Mouse (Mus musculus): ENCODE data around the gene Hdgfl2.

The Hdgfl2 gene

DNA sequence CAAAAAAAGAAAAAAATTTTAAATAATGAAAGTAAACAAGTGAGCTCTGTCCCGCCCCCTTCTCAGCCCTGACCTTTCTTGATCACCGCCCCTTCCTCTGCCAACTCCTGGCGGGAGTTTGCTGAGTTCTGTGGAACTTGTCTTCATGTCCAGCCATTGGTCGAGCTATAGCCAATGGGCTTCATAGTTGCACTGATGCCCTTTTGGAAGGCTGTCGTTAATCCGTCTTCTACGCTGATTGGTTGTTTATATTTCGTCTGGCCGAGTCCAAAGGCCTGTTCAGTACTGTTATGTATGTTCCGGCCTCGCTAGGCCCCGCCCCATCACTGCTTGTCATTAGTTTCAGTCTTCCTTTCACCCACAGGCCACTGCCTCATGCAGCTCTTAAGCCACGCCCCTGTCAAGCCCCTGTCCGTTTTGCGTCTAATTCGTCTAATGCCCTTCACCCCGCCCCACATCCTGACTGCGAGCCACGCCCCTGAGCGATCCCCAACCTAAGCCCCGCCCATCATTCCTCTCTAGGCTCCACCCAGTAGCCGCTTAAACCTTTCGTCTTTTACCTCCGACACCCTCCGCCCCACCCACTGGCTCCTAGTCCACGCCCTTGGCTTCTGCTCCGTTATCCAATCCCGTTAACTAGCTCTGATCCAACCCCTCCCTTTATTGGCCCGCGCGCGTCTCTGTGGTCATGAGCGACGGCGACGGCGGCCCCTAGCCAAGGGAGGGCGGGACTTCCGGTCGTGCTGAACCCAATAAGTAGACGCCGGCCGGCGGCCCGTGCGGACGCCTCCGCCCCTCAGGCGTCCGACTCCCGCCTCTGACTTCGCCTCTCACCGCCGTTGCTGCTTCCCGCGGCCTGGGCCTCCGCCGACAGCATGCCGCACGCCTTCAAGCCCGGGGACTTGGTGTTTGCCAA, at the start of gene Hdgfl2:
Hdgfl2 (plus strand) TSS at position 755 of the 916 bp plus-strand sequence.
- peak; percentile 99 for DNase-seq (ENCODE audit: low spot score)

DNA sequence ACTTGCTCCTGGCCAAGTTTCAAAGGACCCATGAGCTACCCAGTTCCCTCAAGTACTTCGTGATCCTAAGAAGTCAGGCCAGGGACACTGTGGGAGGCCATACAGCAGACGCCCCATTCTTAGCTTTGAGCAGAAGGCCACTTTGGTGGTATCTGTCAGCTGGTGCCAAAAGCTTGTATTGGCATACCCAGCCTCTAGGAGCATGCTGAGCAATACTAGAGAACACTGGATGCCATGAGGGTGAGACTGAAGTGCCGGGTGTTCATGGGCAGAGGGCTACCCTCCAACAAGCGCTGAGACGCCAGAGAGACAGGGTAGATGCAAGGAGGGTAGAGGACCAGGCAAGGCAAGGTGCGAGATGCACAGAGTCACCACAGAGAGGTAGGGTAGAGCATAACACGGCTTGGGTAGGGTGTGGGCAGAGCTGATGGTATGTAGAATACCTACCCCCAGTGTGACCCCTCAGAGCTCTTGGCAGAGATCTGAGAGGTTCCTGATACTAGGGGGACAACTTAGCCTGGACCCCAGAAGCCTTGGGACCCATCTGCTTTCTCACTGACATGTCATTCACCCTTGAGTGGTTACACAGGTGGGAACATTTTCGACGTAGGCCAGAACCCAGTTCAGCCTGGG, 49.1 kb upstream of the Hdgfl2 start:
- DNase-seq (ENCODE audit: low spot score): no peak

DNA sequence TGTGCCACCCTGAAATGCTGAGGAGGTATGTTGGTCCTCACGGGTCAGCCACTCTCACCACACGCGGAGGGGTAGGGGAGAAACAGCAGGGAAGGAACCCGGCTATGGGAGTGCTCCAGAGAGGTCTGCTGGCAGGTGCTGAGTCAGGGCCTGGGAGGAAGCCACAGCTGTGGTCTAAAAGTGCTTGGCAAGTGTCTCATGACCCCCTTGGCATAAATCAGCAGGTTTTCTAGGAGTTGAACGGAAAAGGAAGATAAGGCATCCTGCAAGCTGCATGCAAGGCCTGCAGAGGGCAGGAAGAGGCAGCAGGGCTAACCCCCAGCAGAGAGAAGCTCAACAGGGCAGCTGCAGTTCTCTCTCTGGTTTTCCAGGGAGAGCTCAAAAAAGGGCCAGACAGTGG, 48.5 kb upstream of the Hdgfl2 start:
- DNase-seq (ENCODE audit: low spot score): no peak

DNA sequence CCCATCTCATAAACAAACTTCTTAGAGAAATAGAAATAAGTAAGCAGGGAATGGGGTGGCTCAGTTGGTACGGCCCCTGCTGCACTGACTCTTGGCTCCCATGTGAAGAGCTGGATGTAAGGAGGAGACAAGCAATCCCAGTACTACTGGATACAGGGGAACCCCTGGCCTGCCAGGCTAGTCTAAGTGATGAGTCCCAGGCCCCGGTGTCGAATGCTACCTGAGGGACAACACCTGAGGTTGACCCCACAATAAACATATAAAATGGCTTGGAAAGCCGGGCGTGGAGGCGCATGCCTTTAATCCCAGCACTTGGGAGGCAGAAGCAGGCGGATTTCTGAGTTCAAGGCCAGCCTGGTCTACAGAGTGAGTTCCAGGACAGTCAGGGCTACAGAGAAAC, 48.0 kb upstream of the Hdgfl2 start:
- no peak for DNase-seq (ENCODE audit: low spot score)

DNA sequence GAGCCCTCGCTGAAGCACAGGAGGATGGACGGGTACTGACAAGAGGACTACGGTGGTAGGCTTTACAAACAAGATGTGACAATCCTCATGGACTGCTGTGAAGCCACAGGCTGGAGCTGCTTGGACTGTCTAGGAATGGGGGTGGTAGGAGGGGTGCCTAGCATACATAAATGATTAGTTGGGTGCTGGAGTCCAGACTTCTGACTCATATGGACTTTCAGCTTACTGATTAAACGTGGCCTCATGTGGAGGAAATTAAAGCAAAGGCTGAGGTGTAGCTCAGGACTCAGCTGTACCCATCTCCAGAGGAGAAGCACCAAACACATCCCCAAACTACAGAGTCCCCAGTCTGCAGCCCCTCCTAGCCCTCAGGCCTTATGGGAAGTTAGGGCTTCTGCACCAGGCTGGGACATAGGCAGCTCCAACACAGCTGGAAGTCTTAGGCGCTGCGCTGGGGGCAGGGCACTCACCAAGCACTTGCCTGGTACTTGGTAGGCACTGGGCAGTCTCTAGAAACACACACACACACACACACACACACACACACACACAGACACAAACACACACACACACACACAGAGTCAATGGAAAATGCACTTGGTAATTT, 47.2 kb upstream of the Hdgfl2 start:
- no peak for DNase-seq (ENCODE audit: low spot score)

DNA sequence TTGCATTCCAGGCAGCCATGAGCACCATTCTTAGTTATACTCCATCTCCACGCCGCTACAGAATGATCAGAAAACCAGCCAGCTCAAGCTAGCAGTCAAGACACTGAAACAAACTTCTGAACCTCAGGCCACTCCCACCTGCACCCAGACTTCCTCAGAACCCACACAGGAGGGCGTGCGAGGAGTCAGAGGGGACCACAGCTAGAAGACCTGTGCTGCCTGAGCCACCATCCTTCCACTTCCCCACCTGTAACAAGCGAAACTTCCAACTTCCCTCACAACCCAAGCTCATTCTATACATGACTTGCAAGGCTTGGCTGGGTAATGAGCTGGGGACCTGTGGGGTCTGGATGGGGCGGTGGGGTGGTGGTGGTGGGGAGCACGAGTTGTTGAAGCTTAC, 46.6 kb upstream of the Hdgfl2 start:
- DNase-seq (ENCODE audit: low spot score): no peak

DNA sequence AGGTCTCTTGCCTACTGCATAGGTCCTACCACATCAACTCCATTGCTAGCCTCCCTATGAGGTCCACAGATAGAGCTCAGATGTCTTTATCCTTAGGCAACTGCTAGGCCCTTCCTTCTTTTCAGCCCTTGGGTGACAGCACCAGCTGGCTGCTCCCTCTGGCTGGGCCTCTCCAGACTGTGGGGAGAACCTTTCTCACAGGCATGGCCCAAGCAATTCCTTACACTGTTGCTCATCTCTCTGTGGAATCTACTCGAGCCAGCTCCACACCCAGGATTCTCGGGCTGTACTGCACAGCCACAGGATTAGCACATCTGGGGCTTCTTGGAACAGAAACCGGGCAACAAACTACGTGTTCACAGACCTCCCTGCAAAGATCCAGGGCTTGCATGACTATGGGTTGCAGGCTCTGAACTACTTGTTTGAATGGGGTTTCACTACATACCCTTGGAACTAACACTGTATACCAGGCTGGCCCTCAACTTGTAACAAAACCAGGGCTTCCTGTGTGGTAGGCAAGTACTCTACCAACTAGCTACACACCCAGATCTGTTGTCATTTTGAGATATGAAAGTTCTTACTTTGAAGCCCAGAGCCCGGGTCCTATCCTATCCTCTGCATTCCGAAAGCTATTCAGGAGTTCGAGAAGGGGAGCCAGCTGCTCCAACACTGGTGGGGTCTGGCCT, 45.3 kb upstream of the Hdgfl2 start:
- DNase-seq (ENCODE audit: low spot score): no peak

DNA sequence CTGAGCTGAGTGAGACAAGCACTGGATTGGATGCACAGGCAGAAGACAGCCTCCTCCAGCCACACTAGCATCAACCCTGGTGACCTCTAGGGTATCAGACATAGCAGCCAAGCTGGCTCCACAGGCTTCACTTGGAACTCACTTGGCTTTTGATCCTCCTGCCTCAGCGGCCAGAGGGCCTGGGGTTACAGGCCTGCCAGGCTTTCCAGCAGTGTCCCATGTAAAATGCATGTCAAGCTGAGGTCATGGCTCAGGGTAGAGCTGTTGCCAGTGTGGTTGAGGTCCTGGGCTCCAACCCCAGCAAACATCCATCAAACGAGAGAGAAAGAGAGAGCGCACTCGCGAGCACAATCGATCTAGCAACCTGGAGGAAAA, 44.7 kb upstream of the Hdgfl2 start:
- DNase-seq (ENCODE audit: low spot score): no peak

DNA sequence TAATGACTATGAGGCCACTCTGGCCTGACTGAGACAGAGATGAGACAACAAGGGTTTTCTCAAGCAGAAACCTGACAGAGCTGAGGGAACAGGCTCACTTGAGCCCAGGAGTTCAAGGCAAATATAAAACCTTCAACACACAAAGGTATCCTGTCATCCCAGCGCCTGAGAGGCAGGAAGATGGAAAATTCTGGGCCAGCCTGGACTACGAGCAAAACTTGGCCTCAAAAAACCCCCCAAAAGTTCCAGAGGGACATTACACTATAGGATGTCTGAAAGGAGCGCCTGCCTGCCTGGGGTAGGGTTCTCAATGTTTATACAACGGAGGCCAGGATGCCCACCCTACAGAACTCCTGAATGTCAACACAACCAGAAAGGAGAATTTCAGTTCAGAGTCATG, 44.2 kb upstream of the Hdgfl2 start:
- DNase-seq (ENCODE audit: low spot score): no peak

DNA sequence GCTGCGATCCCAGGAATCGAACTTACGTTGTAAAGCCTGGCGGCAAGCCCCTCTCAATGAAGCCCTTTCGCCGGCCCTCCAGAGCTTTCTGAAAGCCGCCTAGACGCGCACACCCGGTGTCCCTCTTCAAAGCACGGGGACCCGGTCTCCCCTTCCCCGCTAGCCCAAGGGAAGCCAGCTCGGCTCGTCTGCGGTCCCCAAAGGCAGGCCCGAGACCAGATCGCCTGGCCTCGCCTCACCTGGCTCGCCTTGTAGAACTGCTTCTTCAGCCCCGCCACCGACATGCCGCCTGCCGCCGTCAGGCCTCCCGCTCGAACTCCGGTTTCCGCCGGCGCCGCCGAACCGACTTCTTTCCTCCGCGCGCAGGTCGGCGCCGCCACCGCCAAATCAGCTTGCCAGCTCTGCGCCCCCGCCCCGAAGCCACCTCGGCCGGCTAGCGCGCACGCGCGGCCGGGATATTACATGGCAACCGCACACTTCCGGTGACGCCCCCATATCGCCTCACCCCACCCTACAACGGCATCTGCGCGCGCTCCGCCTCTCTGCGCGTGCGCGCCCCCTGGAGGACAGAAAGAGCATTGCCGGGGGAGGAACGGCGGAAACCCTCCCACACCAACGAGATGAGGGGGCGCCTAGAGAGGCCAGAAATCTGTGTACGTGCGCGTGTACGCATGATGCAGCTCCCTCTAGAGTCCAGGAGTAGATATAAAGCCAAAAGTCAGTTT, 43.1 kb upstream of the Hdgfl2 start, which contains the start of gene Sh3gl1:
Sh3gl1 (minus strand) TSS at position 460 of the 725 bp plus-strand sequence.
- peak; percentile 99 for DNase-seq (ENCODE audit: low spot score)

DNA sequence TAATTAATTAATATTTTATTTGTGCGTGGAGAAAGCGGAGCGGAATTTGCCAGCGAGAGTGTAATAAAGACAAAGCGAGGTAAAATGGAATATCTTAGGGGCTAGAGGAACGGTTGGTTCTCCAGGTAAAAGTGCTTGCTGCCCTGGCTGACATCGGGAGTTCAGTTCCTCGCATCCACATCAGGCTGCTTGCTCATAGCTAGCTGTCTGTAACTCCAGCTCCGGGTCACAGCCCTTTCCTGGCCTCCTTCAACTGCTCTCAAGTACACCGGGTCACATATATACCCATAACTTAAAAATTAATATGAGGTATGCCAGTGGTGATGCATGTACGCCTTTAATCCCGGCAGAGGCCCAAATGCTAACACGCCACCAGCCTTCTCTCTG, 42.5 kb upstream of the Hdgfl2 start:
- no peak for DNase-seq (ENCODE audit: low spot score)

DNA sequence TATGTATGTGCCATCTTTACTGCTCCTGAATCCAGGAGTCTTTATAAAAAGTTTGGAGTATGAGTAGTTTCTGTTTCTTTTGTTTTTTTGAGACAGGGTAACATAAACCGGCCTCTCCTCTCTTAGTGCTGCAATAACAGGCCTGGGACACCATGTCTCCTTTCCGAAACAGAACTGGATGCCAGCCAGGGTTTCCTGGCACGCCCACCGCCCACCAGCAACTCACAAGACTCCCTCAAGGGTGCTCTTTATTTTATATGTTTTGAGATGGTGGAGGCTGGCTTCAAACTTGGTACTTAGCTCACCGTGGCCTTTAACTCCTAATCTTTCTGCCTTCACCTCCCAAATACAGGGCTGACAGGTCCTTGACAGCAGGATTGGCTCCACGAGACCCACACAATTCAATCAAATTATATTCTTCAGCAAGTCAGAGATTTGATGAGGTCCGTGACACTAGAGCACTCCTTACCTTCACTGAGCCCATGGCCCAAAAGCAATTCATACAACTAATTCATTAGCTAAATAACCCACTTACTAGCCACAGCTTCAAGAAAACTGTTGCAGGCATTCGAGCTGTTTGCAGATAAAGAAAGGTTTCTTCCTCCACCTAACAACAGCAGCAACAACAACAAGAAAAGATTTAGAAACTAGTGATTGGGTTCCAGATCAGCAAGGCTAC, 40.7 kb upstream of the Hdgfl2 start:
- DNase-seq (ENCODE audit: low spot score): no peak

DNA sequence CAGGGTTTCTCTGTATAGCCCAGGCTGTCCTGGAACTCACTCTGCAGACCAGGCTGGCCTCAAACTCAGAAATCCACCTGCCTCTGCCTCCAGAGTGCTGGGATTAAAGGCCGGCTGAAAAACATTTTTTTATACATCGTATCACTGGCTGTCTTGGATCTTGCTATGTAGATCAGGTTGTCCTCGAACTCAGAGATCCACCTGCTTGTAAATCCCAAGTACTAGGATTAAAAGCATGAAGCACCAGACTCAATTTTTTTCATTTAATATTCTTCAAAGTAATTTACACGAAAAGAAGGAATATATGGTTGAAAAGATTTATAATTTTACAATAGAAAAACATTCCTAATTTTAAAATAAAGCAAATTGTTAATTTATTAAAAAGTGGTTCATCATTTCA, 40.1 kb upstream of the Hdgfl2 start:
- DNase-seq (ENCODE audit: low spot score): no peak

DNA sequence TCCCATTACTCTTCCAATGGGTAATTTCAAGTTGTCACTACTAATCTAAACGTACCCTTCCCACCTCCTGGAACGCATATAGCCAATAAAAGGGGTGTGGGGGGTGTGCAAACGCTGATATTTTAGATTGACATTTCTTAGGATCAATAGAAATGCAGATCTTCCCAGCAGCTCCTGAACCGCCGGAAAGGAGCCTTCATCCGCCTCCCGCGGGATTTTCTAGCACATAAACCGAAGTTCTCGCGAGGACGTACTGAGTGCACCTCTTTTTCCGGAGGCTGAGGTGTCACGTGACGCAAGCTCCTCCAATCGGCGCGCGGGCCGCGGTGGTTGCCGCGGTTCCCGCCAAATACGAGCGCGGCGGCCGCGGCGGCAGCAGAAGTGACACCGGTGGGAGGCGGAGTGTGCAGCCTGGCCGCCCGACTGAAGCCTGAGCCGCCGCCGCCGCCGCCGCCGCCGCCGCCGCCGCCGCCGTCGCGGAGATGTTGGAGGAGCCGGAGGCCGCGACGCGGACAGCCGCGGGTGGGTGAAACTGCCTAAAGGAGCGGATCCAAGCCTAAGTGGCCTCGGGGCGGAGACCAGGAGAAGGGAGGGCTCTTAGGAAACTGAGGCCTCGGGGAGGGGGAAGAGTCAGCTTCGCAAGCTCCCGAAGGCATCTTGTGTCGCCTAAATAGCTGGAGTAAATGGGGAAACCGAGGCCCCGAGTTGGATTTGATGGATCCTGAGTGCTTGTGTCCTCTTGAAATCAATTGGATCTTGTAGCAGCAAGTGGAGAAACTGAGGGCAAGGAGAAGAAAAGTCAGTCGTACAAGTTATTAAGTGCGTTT, 39.2 kb upstream of the Hdgfl2 start, which contains the start of gene Chaf1a:
Chaf1a (plus strand) TSS at position 410 of the 827 bp plus-strand sequence.
- peak; percentile 91 for DNase-seq (ENCODE audit: low spot score)

DNA sequence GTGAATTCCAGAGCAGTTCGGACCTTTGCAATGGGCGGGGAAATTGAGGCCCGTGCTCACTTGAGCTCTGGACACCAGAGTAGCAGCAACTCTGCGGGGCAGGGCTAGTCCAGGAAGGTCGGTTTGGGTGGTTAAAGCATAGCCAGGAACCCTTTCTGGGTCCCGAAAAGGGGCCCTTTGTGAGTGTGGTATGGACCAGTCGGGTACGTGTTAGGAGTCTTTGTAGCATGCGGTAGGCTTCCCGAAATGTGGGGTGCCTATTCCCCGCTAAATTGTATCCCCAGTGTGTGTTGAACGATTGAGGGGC, 38.6 kb upstream of the Hdgfl2 start:
- DNase-seq (ENCODE audit: low spot score): no peak

DNA sequence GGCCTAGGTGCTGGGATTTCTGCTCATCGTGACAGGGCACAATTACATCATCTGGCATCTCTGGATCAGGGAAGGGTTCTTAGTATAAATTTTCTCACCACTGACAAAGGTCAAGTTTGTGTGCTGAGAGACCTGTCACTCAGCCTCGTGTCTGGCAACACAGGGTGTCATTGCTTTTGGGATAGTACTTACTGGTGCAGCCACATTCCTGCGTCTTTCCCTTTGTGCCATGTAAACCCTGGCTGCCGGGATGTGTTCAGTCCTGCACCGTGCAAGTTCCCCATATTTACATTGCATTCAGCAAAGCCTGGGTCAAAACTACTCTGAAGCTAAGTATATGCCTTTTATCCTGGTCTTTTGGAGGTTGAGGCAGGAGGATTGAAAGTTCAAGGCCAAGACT, 28.1 kb upstream of the Hdgfl2 start:
- DNase-seq (ENCODE audit: low spot score): no peak

DNA sequence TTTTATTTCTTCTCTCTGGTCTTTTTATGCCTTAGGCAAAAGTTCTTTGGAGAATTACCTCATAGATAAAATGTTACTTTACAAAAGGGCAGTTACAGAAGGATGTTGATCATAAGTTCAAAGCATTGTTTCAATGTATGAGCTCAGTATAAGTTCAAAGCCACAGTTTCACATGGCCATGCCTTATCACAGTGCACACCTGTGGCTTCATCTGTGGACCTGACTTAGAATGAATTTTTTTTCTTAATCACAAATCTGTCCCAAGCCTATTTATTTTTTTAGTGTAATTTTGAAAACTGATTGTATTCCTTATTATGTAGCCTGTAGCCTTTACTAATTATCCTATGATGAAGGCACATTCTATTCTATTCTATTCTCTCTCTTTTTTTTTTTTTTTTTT, 24.5 kb upstream of the Hdgfl2 start:
- no peak for DNase-seq (ENCODE audit: low spot score)

DNA sequence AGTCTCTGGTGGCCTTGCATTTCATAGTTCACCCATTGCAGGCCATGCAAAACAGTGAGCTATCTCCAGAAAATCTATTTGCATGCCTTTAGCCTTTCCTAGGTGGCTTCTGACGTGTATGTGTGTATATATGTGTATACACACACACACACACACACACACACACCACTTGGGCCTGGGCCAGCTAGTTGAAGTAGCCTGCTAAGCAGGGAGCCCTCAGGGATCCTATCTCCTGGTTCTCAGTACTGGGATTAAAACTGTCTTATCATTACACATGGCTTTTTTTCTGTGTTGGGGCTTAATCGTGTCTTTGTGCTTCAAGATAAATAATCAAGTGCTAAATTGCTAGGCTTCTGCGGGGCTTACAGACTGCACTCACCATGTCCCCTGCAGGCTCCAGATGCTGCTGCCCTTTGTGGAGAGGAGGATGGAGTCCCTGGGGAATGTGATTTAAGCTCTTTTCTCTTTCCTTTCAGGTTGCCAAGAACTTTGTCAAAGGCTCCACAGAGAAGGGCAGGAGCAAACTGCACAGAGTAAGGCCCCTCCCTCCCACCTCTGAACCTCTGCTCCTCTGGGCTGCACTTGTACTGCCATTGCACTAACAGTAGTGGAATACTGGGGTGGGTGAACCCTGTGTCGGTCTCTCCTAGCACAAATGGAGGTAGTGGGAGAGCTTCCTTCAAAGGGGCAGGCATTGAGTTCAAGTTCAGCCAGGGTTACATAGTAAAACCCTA, 23.3 kb upstream of the Hdgfl2 start:
- DNase-seq (ENCODE audit: low spot score): no peak

DNA sequence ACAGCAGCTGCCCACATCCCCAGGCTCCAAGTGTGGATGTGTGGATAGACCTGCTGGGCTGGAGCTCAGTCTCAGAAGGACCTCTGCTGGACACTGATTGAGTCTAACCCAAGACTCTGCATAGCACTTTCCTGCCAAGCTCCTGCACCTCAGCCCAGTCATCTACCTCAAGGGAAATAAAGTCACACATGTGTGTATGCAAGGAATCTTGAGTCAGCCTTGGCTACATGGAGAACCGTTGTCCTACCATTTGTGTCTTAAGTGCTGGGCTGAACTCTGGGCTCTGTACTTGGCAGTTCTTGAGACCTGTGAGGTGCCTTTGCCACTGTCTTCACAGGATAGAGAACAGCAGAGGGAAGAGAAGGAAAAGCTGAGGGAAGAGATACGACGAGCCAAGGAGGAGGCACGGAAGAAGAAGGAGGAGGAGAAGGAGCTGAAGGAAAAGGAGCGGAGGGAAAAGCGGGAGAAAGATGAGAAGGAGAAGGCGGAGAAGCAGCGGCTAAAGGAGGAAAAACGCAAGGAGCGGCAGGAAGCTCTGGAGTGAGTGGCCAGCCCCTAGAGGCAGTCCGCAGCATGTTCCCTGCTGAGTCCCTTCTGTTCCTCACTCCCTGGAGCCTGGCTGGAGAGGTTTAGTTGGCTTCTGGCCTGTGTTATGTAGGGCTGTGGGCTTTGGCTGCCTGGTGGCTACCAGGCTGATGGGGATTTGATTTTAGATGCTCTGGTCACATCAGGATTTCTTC, 21.9 kb upstream of the Hdgfl2 start:
- no peak for DNase-seq (ENCODE audit: low spot score)

All from layer of hippocampus, adult 9-10 months (tissue).